Mouse (Mus musculus) midbrain, embryonic 14.5 days (tissue): ENCODE results near the gene Tpte. TPM values are rescaled to one million over a fixed set of nuclear protein-coding genes. Genes with fewer than 3 reads are reported as not detected.

Experiments
- ATAC-seq: fragments of 200-750 bp; cut with Nextera tagmentation; 2 replicates; pipeline ENCODE4 v1.8.0; 2017; ENCODE audit warnings: moderate number of reproducible peaks, moderate library complexity; ENCODE audit not compliant: low FRiP score, low TSS enrichment
- DNase-seq: peaks from one replicate; pipeline ENCODE4 v3.0.0-alpha.2; 2015
- H3K27ac ChIP-seq: fragments of 300-500 bp; sonication (generic); replicated peaks from 2 replicates; pipeline ENCODE4 v1.5.1; 2014; ENCODE audit warnings: mild to moderate bottlenecking, low read depth, low read length, moderate library complexity
- H3K27me3 ChIP-seq: fragments of 300-500 bp; sonication (generic); 2 replicates; pipeline ENCODE4 v1.6.1; 2014; ENCODE audit warnings: low read length, control low read depth, mixed read lengths; ENCODE audit not compliant: control insufficient read depth, insufficient read depth
- H3K36me3 ChIP-seq: fragments of 300-500 bp; sonication (generic); 2 replicates; pipeline ENCODE4 v1.6.1; 2014; ENCODE audit warnings: low read length, control low read depth; ENCODE audit not compliant: control insufficient read depth, insufficient read depth
- H3K4me1 ChIP-seq: fragments of 300-500 bp; sonication (generic); 2 replicates; pipeline ENCODE4 v1.6.1; 2014; ENCODE audit warnings: mild to moderate bottlenecking, antibody characterized with exemption, low read length, control low read depth; ENCODE audit not compliant: control insufficient read depth, insufficient read depth
- H3K4me2 ChIP-seq: fragments of 300-500 bp; sonication (generic); 2 replicates; pipeline ENCODE4 v1.6.1; 2014; ENCODE audit warnings: mild to moderate bottlenecking, low read length, moderate library complexity
- H3K4me3 ChIP-seq: fragments of 300-500 bp; sonication (generic); replicated peaks from 2 replicates; pipeline ENCODE4 v1.5.1; 2014; ENCODE audit warnings: low read depth, low read length
- H3K9ac ChIP-seq: fragments of 300-500 bp; sonication (generic); replicated peaks from 2 replicates; pipeline ENCODE4 v1.6.1; 2014; ENCODE audit warnings: mild to moderate bottlenecking, low read length, moderate library complexity
- H3K9me3 ChIP-seq: fragments of 300-500 bp; sonication (generic); 2 replicates; pipeline ENCODE4 v1.6.1; 2016; ENCODE audit warnings: low read length, control low read depth, mixed read lengths; ENCODE audit not compliant: control insufficient read depth
- WGBS: fragments of 180-500 bp; shearing (Covaris S2); extraction: QIAGEN DNeasy Blood & Tissue Kit; methylation state at CpG from one replicate; pipeline ENCODE4 v1.1.7; 2014; 5-methylcytosine and 5-hydroxymethylcytosine counted together
- polyA plus RNA-seq: library from polyadenylated mRNA; unstranded; fragments of >200 nt; fragmentation: Nextera tagmentation; extraction: Ambion mirVana; gene quantifications from 2 replicates; pipeline ENCODE4 v1.2.1, GENCODE M21; 2014

Gene Tpte
- polyA plus RNA-seq: not detected in 2 replicates

DNA sequence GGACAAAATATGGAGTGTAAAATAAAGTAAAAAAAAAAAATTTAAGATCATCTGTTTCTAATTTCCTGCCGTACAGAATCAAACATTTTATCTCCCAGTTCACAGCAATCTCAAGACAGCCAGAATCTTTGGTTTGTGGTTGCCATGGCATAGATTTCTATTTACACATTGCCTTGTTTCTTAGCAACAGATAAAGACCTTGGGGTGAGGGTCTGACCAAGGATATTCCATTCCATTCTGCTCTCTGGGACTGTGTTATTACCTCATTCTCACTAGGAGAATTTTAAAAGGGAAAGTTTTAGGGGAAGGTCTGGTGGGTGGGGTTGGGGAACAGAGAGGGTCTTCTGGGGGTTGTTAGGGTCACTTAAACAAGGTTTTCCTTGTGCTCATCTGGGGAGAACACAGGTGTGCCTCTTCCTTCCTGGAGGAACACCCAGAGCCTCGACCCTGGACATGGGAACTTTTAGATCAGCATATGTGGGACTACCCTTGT is at the start of gene Tpte:
Gene Tpte, plus strand, starts transcription at position 443 of the 493 bp plus-strand sequence.
- H3K4me2 ChIP-seq: no peak within 1 kb of the TSS
- DNase-seq (no peak), ATAC-seq (no peak)
- WGBS: 62% methylated on average over 2 of the region's 2 CpGs
- no peak within 1 kb of the TSS for H3K4me3 ChIP-seq
- no peak within 1 kb of the TSS for H3K27ac ChIP-seq
- H3K36me3 ChIP-seq: no peaks in the 10 kb centered on the region
- no peak within 1 kb of the TSS for H3K9ac ChIP-seq
- H3K9me3 ChIP-seq: no peaks in the 10 kb centered on the region
- no peaks in the 10 kb centered on the region for H3K4me1 ChIP-seq
- no peaks in the 10 kb centered on the region for H3K27me3 ChIP-seq

DNA sequence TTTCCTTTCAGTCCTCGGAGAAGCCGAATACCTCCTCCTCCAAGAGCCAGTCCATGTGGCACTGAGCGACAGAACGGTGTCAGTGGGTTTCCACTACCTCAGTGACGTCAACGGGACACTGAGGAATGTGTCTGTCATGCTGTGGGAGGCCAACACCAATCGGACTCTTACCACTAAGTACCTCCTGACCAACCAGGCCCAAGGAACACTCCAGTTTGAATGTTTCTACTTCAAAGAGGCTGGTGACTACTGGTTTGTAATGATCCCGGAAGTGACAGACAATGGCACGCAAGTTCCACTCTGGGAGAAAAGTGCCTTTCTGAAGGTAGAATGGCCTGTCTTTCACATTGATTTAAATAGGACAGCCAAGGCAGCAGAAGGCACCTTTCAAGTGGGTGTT is 40.3 kb upstream of the Tpte start:
- Histone ChIP-seq H3K27ac (no peak overlapping the region), H3K9me3 (no peaks in the 10 kb centered on the region), H3K27me3 (no peaks in the 10 kb centered on the region), H3K9ac (no peak overlapping the region), H3K4me1 (no peaks in the 10 kb centered on the region), H3K36me3 (no peaks in the 10 kb centered on the region), H3K4me2 (no peak overlapping the region), H3K4me3 (no peak overlapping the region)
- 92% methylated on average over 9 of the region's 9 CpGs for WGBS
- ATAC-seq: no peak
- DNase-seq: no peak

DNA sequence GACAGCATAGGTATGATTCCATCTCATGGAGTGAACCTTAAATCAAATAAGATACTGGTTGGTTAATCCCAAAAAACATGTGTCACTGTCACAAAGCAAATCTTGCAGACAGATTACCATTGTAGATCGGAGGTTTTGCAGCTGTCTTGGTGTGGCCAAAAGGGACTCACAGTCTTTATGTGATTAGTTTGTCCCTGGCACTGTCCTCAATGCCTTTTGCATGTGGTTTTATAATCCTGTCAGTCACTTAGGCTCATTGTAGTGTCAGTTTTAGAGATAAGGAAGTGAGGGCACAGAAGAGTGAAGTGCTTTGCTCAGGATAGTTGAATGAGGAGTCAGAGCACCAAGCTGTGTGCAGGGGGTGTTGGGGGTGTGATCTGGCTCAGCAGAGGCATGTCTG is 37.6 kb upstream of the Tpte start:
- Histone ChIP-seq H3K9ac (no peak overlapping the region), H3K27me3 (no peaks in the 10 kb centered on the region), H3K4me3 (no peak overlapping the region), H3K4me2 (no peak overlapping the region), H3K4me1 (no peaks in the 10 kb centered on the region), H3K27ac (no peak overlapping the region), H3K36me3 (no peaks in the 10 kb centered on the region), H3K9me3 (no peaks in the 10 kb centered on the region)
- no peak for ATAC-seq
- whole genome bisulfite sequencing: 70% methylated on average over 1 of the region's 1 CpGs
- no peak for DNase-seq

DNA sequence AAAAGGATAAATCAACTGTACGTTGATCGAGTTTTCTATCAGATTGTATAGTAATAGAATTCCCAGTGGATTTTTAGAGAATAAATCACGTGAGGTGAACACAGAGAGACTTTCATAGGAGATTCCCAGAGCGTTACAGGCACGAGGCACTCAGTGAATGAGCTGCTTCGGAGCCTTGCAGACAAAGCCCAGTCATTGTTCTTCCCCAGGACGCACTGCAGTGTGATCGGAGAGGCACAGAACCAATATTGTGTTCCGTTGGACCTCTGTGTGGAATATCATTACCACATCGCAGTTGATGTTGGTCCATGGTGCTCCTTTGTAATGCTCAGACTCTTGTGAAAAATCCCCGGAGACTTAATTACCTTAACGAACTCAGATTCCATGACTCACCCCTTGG is 35.3 kb upstream of the Tpte start:
- Histone ChIP-seq H3K9ac (no peak overlapping the region), H3K9me3 (no peaks in the 10 kb centered on the region), H3K36me3 (no peaks in the 10 kb centered on the region), H3K4me2 (no peak overlapping the region), H3K27me3 (no peaks in the 10 kb centered on the region), H3K4me3 (no peak overlapping the region), H3K4me1 (no peaks in the 10 kb centered on the region), H3K27ac (no peak overlapping the region)
- ATAC-seq: no peak
- no peak for DNase-seq
- 70% methylated on average over 12 of the region's 12 CpGs for WGBS

DNA sequence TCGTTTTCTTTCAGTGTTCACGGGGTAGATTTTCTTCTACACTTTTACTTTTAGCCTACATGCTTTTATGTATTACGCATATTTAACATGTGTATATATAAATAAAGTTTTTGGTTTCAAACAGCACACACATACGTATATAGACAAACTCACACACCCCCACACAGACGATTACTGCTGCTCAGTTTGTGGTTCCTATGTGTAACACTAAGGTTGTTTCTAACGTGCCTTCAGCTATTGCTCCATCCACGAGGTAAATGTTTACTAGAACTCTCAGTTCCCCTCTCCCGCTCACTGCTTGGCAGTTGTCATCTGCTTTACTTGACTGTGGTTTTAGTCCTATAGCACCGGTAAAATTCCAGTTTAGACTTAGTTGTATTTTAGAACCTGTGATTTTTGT is 34.2 kb upstream of the Tpte start:
- no peak overlapping the region for H3K4me3 ChIP-seq
- no peak overlapping the region for H3K4me2 ChIP-seq
- no peak overlapping the region for H3K27ac ChIP-seq
- DNase-seq (no peak), ATAC-seq (no peak)
- H3K36me3 ChIP-seq: no peaks in the 10 kb centered on the region
- no peaks in the 10 kb centered on the region for H3K4me1 ChIP-seq
- no peaks in the 10 kb centered on the region for H3K27me3 ChIP-seq
- H3K9me3 ChIP-seq: no peaks in the 10 kb centered on the region
- WGBS: 89% methylated on average over 9 of the region's 9 CpGs
- no peak overlapping the region for H3K9ac ChIP-seq

DNA sequence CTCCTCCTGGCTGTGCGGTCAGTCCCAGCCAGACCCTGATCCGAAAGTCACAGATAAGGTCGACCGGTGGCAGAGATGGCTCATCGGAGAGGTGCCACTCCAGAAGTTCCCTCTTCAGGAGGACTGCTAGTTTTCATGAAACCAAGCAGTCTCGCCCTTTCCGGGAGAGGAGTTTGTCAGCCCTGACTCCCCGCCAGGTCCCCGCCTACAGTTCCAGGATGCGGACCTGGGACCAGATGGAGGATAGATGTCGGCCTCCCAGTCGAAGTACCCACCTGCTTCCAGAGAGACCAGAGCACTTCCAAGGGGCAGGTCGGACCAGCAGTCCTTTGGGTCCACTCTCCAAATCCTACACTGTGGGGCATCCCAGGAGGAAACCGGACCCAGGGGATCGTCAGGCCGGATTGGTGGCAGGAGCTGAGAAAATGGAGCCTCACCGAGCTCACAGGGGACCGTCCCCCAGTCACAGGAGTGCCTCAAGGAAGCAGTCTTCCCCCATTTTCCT is 24.2 kb upstream of the Tpte start:
- Histone ChIP-seq H3K4me1 (no peaks in the 10 kb centered on the region), H3K4me3 (no peak overlapping the region), H3K9me3 (0 out of 2 replicates have a peak, but pooled peaks cover 4% of the 10 kb centered on the region), H3K27ac (no peak overlapping the region), H3K9ac (no peak overlapping the region), H3K27me3 (no peaks in the 10 kb centered on the region), H3K36me3 (no peaks in the 10 kb centered on the region), H3K4me2 (no peak overlapping the region)
- ATAC-seq: no peak
- no peak for DNase-seq
- 84% methylated on average over 18 of the region's 18 CpGs for WGBS

DNA sequence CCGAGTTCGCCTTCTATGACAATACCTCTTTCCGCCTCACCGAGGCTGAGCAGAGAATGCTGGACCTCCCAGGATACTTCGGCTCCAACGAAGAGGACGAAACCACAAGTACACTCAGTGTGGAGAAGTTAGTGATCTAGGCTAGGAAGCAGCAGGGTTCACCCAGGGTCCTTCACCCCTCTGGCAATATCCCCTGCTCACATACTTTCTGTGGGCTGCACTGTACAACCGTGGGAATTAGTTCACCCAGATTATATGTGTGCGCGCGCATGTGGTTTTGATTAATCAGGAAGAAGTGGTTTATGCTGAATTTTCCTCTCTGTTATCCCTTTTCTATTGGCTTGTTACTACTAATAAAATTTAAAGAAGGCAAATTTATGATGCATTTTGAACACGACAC is 23.7 kb upstream of the Tpte start:
- Histone ChIP-seq H3K4me1 (no peaks in the 10 kb centered on the region), H3K4me2 (no peak overlapping the region), H3K27me3 (no peaks in the 10 kb centered on the region), H3K9me3 (0 out of 2 replicates have a peak, but pooled peaks cover 4% of the 10 kb centered on the region), H3K9ac (no peak overlapping the region), H3K36me3 (no peaks in the 10 kb centered on the region), H3K4me3 (no peak overlapping the region), H3K27ac (no peak overlapping the region)
- ATAC-seq (no peak), DNase-seq (no peak)
- WGBS: 63% methylated on average over 12 of the region's 12 CpGs

DNA sequence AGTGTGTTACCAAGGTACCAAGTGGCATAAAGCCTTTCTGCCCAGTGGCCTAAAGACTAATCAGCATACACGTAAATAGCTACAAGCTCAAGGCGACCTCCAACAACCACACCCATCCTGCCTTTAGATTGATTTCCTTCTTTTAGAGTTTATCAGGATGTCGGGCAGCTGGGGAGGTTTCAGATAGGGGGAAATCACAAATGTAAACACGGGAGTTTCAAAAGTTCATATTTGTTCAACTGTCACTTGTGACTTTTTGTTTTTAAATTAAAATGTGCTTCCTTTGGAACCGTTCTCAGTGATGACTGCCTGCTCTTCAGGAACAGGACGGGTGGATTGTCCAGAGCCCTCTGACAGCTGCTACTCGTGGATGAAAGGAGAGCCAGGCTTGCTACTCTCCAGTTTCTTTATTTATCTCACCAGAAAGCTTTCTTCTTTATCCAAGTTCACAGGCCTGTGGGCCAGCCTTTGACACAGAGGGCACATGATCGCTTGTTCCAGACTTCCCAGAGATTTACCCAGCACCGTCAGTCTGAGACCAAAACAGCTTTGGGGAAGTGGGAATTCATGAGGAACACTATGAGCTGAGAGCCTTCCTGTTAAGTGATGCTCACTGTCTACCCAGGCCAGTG is 23.0 kb upstream of the Tpte start:
- Histone ChIP-seq H3K9ac (no peak overlapping the region), H3K27ac (no peak overlapping the region), H3K36me3 (no peaks in the 10 kb centered on the region), H3K4me2 (no peak overlapping the region), H3K4me1 (no peaks in the 10 kb centered on the region), H3K4me3 (no peak overlapping the region), H3K27me3 (no peaks in the 10 kb centered on the region), H3K9me3 (0 out of 2 replicates have a peak, but pooled peaks cover 4% of the 10 kb centered on the region)
- 49% methylated on average over 9 of the region's 9 CpGs for WGBS
- DNase-seq (no peak), ATAC-seq (no peak)

DNA sequence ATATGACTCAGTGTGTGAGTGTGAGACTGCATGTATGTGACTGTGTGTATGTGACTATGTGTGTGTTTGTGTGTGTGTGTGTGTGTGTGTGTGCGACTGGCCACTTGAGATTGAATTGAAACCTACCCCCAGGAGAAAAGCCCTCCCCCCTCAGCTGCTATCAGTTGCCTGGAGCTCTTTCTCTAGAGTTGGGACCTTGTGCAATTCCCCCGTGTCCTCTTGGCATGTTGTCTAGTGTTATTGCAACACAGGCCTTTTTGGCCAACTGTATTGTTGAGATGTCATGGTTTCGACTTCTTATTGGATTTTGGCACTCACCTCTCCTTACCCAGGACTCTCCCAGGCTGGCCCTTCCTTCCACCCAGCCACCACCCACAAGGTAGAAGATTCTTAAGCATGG is 21.0 kb upstream of the Tpte start:
- Histone ChIP-seq H3K4me3 (no peak overlapping the region), H3K36me3 (no peaks in the 10 kb centered on the region), H3K27me3 (no peaks in the 10 kb centered on the region), H3K4me2 (no peak overlapping the region), H3K27ac (no peak overlapping the region), H3K9ac (no peak overlapping the region), H3K4me1 (no peaks in the 10 kb centered on the region), H3K9me3 (0 out of 2 replicates have a peak, but pooled peaks cover 4% of the 10 kb centered on the region)
- WGBS: 82% methylated on average over 3 of the region's 3 CpGs
- no peak for ATAC-seq
- DNase-seq: no peak
